Mouse (Mus musculus): Measurements from ENCODE around the gene Csk.

Gene Csk

DNA sequence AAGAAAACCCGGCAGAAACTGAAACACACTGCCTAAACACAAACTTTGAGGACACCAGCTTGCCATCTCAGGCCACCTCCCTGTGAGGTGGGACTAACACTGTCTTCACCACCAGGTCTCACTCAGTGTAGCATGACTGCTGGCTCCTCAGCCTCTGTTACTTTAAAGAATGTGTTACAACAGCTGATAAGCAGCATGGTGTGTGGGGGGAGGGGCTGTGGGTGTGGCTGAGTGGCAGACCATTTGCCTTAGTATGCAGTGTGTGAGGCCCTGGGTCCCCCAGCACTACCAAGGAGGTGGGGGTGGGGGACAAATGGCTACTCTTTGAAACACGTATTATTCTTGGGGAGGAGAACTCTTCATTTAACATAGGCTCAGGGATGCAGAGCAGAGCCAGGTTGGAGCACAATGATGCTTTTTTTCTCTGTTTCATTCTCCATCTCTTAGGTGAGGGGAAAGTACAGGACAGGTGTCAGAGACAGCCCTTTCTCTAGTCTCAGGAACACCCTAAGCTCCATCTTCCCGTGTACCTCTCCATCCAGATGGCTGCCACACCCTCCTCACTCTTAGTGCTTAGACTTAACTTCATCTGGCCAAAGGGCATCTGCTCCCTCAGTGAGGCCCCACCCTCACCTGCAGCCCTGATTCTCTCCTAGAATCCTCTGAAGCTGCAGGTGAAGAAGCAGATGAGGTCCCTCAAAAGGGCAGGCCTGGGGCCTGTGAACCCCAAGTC lies 52.6 kb downstream of the Csk start:
- peak; percentile 54 for DNase-seq (ENCODE audit: low read depth)

DNA sequence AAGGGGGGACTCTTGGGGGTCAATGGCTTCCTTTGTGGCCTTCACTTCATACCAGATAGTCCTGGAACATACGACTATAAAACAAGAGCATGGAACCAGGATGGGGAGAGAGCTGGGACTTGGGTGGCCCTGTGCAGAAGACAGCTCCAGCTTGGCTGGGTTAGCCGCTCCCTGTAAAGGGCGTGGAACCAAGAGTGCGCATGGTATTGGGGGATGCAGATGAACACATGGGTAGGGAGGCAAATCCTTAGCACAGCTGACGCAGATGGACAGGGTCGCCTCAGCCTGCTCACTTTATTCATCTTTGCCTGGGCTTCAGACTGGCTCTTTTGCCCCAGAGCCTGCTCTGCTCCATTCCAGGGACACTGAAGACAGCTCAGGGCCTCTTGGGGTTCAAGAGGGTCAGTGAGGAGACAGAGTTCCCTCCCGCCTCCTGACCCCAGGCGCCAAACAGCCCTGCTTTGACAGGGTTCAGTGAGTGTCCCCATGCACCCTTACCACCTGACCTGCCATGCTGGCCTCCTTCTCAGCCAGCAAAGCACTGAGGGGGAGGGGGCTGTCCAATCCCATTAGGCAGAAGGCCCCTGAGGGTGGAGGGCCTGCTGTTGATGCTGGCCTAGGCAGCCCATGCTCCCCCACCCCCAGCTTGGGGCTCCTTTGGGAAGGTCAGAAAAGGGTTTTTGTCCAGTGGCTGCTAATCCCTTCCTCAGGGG lies 54.4 kb downstream of the Csk start:
- DNase-seq (ENCODE audit: low read depth) = no peak

- no peak for DNase-seq (ENCODE audit: low read depth)
These were observed 55.5 kb downstream of the Csk start for GRCm38 (mm10) chr9:57597929-57598382.

DNA sequence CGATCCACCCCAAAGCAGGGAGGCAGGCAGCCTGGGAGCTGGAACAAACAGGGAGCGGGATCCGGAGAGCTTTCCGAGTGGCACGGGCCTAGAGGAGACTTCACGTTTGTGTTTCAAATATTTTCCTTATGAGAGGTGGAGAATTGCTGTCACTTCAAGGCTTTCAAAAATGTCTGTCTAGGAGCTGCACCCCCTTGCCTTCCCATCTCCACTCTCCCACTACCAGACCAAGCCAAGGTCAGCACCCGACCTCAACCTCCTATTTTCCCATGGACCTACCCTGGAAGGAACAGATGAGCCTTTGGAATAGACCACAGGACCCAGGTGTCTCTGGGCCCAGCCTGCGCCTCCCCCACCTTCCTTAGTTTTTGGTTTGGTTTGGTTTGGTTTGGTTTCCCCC lies 56.2 kb downstream of the Csk start:
- DNase-seq (ENCODE audit: low read depth) = no peak

GRCm38 (mm10) chr9:57594174-57594509 lies 59.3 kb downstream of the Csk start:
- no peak for DNase-seq (ENCODE audit: low read depth)

- no peak for DNase-seq (ENCODE audit: low read depth)
These were observed 59.8 kb downstream of the Csk start for GRCm38 (mm10) chr9:57593454-57594173.

- DNase-seq (ENCODE audit: low read depth) = peak; percentile 65
These were observed 62.7 kb downstream of the Csk start for GRCm38 (mm10) chr9:57590726-57591125.

GRCm38 (mm10) chr9:57589224-57590126 lies 64.0 kb downstream of the Csk start, which contains the start of gene Ulk3:
Ulk3 (plus strand) TSS chr9:57589452.
- DNase-seq (ENCODE audit: low read depth) = peak; percentile 82

GRCm38 (mm10) chr9:57584991-57585390 lies 68.4 kb downstream of the Csk start:
- no peak for DNase-seq (ENCODE audit: low read depth)

DNA sequence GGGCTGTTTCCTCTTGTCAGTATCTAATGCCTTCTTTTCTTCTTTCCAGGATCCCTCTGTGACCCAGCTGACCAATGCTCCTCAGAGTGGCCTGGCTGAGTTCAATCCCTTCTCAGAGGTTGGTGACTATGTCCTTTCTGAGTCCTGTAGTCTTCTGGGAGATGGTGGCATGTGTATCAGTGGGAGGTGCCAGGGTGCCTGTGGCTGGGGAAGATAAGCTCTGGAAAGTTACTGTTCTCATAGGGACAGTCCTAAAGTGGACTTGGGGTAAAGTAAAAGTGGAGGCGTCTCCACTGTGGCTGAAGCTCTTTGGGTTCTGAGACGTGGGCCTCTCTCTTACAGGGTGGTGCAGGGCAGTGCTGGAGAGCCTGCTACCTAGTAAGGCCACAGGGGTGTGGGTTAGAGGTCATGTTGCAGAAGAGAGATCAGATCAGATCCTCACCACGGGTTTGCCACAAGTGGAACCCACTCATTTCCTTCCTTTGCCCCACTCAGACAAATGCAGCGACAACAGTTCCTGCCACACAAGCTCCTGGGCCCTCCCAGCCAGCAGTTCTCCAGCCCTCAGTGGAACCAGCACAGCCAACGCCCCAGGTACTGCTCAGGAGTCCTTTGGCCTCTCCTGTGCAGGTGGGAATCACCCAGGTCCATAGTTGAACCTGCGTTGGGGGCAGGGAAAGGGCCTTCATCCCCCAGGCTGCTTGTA lies 76.1 kb downstream of the Csk start:
- no peak for DNase-seq (ENCODE audit: low read depth)
